Mouse (Mus musculus) CH12.LX (cell line): ENCODE results near the gene Tanc2. TPM values are rescaled to one million over a fixed set of nuclear protein-coding genes. Genes with fewer than 3 reads are reported as not detected.

Experiments used
- DNase-seq: peaks from one replicate; pipeline ENCODE4 v3.0.0-alpha.2; 2013; ENCODE audit errors: extremely low read depth
- H3K27ac ChIP-seq: 2 replicates; pipeline ENCODE4 v1.5.1; 2012; ENCODE audit warnings: low read depth, mild to moderate bottlenecking, control low read depth, moderate library complexity; ENCODE audit not compliant: insufficient read depth
- H3K27me3 ChIP-seq: replicated peaks from 2 replicates; pipeline ENCODE3; 2012; ENCODE audit warnings: inconsistent platforms
- H3K36me3 ChIP-seq, 2 experiments: replicated peaks in 1 of 2; 2 replicates each; pipeline versions ENCODE3 to v1.6.1; 2012; ENCODE audit warnings: inconsistent platforms in 1 of 2, low read length in 1 of 2, mild to moderate bottlenecking in 1 of 2, mixed read lengths in 1 of 2, moderate library complexity in 1 of 2; ENCODE audit not compliant: control insufficient read depth in 1 of 2, insufficient read depth in 1 of 2
- H3K4me1 ChIP-seq, 2 experiments: 2 replicates each; pipeline ENCODE4 v1.6.1; 2012; ENCODE audit warnings: inconsistent platforms in 1 of 2, moderate library complexity in 1 of 2; ENCODE audit not compliant: insufficient read depth in 2 of 2, control insufficient read depth in 1 of 2
- H3K4me2 ChIP-seq: 2 replicates; pipeline ENCODE4 v1.6.1; 2012; ENCODE audit warnings: low read depth, mild to moderate bottlenecking, control low read depth; ENCODE audit not compliant: poor library complexity, insufficient read depth, severe bottlenecking
- H3K4me3 ChIP-seq, 3 experiments: fragments of 150-350 bp in 1 of 3; sonication (generic) in 1 of 3; replicated peaks in 1 of 3; 2 replicates each; pipeline versions ENCODE3 to v1.5.1; 2011 to 2012; ENCODE audit warnings: low read depth in 2 of 3, low read length in 2 of 3, mild to moderate bottlenecking in 2 of 3, moderate library complexity in 2 of 3, control low read depth in 1 of 3, improper control_type of control experiment in 1 of 3, inconsistent platforms in 1 of 3, mixed read lengths in 1 of 3; ENCODE audit not compliant: poor library complexity in 1 of 3
- H3K79me2 ChIP-seq: replicated peaks from 2 replicates; pipeline ENCODE4 v1.6.1; 2012; ENCODE audit warnings: mild to moderate bottlenecking, moderate library complexity; ENCODE audit not compliant: control insufficient read depth, poor library complexity, insufficient read depth, severe bottlenecking; ENCODE audit errors: extremely low read depth
- H3K9ac ChIP-seq: 2 replicates; pipeline ENCODE4 v1.6.1; 2012; ENCODE audit warnings: low read depth, mild to moderate bottlenecking, control low read depth, moderate library complexity; ENCODE audit not compliant: insufficient read depth
- H3K9me3 ChIP-seq: replicated peaks from 2 replicates; pipeline ENCODE3; 2012; ENCODE audit warnings: low read length, inconsistent platforms, mixed read lengths
- BHLHE40 ChIP-seq: IDR thresholded peaks from 2 replicates; pipeline ENCODE4 v1.6.1; 2011; ENCODE audit warnings: mild to moderate bottlenecking, low read depth, low read length, improper control_type of control experiment
- CHD2 ChIP-seq: IDR thresholded peaks from 2 replicates; pipeline ENCODE4 v1.6.1; 2011; ENCODE audit warnings: low read length, improper control_type of control experiment
- E2F4 ChIP-seq: IDR thresholded peaks from 2 replicates; pipeline ENCODE4 v1.6.1; 2011; ENCODE audit warnings: low read depth, low read length, improper control_type of control experiment; ENCODE audit not compliant: insufficient replicate concordance
- ELF1 ChIP-seq: IDR thresholded peaks from 2 replicates; pipeline ENCODE4 v1.6.1; 2014; ENCODE audit warnings: low read depth, mild to moderate bottlenecking, inconsistent platforms, low read length, improper control_type of control experiment
- JUND ChIP-seq: conservative IDR thresholded peaks from 2 replicates; pipeline ENCODE4 v1.6.1; 2011; ENCODE audit warnings: low read depth, low read length, improper control_type of control experiment
- MXI1 ChIP-seq: IDR thresholded peaks from 2 replicates; pipeline ENCODE4 v1.6.1; 2011; ENCODE audit warnings: mild to moderate bottlenecking, low read depth, low read length, improper control_type of control experiment
- NRF1 ChIP-seq: IDR thresholded peaks from 2 replicates; pipeline ENCODE4 v1.6.1; 2014; ENCODE audit warnings: low read depth, mild to moderate bottlenecking, inconsistent platforms, low read length, improper control_type of control experiment, moderate library complexity
- POLR2A ChIP-seq: IDR thresholded peaks from 2 replicates; pipeline ENCODE4 v1.6.1; 2011; ENCODE audit warnings: low read depth, mild to moderate bottlenecking, improper control_type of control experiment, low read length
- RAD21 ChIP-seq: IDR thresholded peaks from 2 replicates; pipeline ENCODE4 v1.6.1; 2011; ENCODE audit warnings: low read depth, mild to moderate bottlenecking, low read length, improper control_type of control experiment, moderate library complexity
- TBP ChIP-seq: conservative IDR thresholded peaks from 2 replicates; pipeline ENCODE4 v1.6.1; 2011; ENCODE audit warnings: low read depth, low read length, improper control_type of control experiment
- TCF12 ChIP-seq: IDR thresholded peaks from 2 replicates; pipeline ENCODE4 v1.6.1; 2014; ENCODE audit warnings: low read depth, mild to moderate bottlenecking, inconsistent platforms, low read length, improper control_type of control experiment
- UBTF ChIP-seq: IDR thresholded peaks from 2 replicates; pipeline ENCODE4 v1.6.1; 2012; ENCODE audit warnings: low read depth, mild to moderate bottlenecking, inconsistent platforms, low read length, improper control_type of control experiment, moderate library complexity
- USF1 ChIP-seq: IDR thresholded peaks from 2 replicates; pipeline ENCODE4 v1.6.1; 2014; ENCODE audit warnings: low read depth, mild to moderate bottlenecking, inconsistent platforms, low read length, improper control_type of control experiment
- USF2 ChIP-seq: conservative IDR thresholded peaks from 2 replicates; pipeline ENCODE4 v1.6.1; 2011; ENCODE audit warnings: low read depth, low read length, improper control_type of control experiment
- ZKSCAN1 ChIP-seq: IDR thresholded peaks from 2 replicates; pipeline ENCODE4 v1.6.1; 2012; ENCODE audit warnings: low read depth, inconsistent platforms, low read length, improper control_type of control experiment, borderline replicate concordance
- ZMIZ1 ChIP-seq: IDR thresholded peaks from 2 replicates; pipeline ENCODE4 v1.6.1; 2012; ENCODE audit warnings: low read depth, mild to moderate bottlenecking, inconsistent platforms, low read length, improper control_type of control experiment
- ZNF384 ChIP-seq: IDR thresholded peaks from 2 replicates; pipeline ENCODE4 v1.6.1; 2012; ENCODE audit warnings: low read depth, low read length, improper control_type of control experiment, inconsistent platforms
- dilution Hi-C: fragments of 300-500 bp; cut with MboI; formaldehyde crosslinking; loops from 2 replicates; pipeline ENCODE4 v1.14.3; 2020; ENCODE audit warnings: low sequenced_read_pairs; ENCODE audit not compliant: extremely low pct_unique_long_range_greater_than_20kb, extremely low pct_ligation_motif_present
- in situ Hi-C: fragments of 300-500 bp; cut with MboI; formaldehyde crosslinking; loops from 3 replicates; pipeline ENCODE4 v1.14.3; 2019; ENCODE audit warnings: low sequenced_read_pairs, low pct_ligation_motif_present, low pct_unique_long_range_greater_than_20kb, mixed read lengths
- polyA plus RNA-seq: library from polyadenylated mRNA; unstranded; fragments of >175 nt; gene quantifications from 2 replicates; pipeline ENCODE4 v1.2.1, GENCODE M21; 2012; ENCODE audit warnings: low read depth; ENCODE audit not compliant: insufficient read length
- total RNA-seq, 2 experiments: library from RNA; depleted of rRNA; stranded (reverse); fragments of 300-350 nt in 1 of 2; fragments of >200 nt in 1 of 2; gene quantifications; 2 replicates each; pipeline ENCODE4 v1.2.3; 2012 to 2014

The Tanc2 gene
- total and polyA plus RNA-seq, 3 experiments, result 2.6 to 10.4 (median 3.2) TPM

DNA sequence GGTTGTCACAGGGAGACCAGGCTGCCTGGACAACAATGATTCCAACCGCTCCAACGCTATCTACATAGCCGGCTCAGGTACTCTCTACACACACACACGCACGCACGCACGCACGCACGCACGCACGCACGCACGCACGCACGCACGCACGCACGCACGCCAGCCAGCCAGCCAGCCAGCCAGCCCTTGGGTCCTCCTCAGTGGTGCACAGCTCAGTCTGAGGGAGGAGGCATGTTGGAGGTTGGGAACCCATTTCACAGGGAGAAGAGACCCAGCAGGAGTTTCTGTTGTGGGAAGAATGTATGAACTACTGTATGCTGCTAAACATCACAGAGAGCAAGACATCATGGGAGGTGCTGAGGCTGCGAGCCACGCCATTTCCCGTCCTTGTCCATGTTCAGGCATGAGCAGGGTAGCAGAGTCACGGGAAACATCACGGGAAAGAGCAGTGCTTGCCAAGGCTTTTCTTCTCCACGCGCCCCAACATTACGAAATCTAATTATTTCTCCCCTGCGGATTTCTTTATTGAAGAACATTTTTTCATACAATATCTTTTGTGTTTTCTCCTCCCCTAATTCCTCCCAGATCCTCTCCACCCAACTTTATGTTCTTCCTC is 366.1 kb downstream of the Tanc2 start:
- TF ChIP-seq TBP (no peak), NRF1 (no peak), TCF12 (no peak), ZNF384 (no peak), USF1 (no peak), ZKSCAN1 (no peak), BHLHE40 (no peak)
- H3K36me3 ChIP-seq, result no peaks in the 10 kb centered on the region
- no peak overlapping the region for H3K27ac ChIP-seq
- H3K9me3 ChIP-seq, result no peaks in the 10 kb centered on the region
- H3K9ac ChIP-seq, result no peak overlapping the region
- H3K27me3 ChIP-seq, result peaks cover 53% of the 10 kb centered on the region
- peaks cover 8 to 15% of the 10 kb centered on the region in 2 experiments; a peak in 3 of 4 replicates for H3K4me1 ChIP-seq
- H3K79me2 ChIP-seq, result no peaks in the 10 kb centered on the region
- in situ Hi-C loops, result no loop called here
- dilution Hi-C loops, result no loop called here
- H3K4me2 ChIP-seq, result no peak overlapping the region
- DNase-seq, result no peak
- H3K4me3 ChIP-seq, result no peak overlapping the region

DNA sequence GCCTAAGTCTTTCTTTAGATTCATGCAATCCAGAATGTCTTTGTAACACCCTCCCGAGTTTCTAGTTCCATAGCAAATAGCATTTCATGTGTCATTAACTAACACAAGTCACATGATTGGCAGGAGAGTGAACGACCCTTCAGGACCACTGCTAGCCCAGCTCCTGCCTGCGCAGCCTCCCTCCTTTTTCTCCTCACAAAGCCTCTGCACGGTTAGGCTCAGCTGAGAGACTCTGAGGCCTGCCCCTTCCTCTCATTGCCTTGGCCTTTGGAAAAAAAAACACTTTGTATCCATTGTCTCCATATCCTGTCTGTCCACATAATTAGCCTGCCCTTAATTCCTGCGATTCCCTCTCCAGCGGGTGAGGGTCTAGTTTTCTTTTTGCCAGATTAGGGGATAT is 367.7 kb downstream of the Tanc2 start:
- DNase-seq, result no peak
- dilution Hi-C loops (no loop called here), in situ Hi-C loops (no loop called here)
- H3K4me1 ChIP-seq, result peaks cover 8 to 15% of the 10 kb centered on the region in 2 experiments; a peak in 3 of 4 replicates
- H3K27ac ChIP-seq, result no peak overlapping the region
- H3K9ac ChIP-seq, result no peak overlapping the region
- no peaks in the 10 kb centered on the region for H3K9me3 ChIP-seq
- no peak overlapping the region for H3K4me3 ChIP-seq
- no peak overlapping the region for H3K4me2 ChIP-seq
- no peaks in the 10 kb centered on the region for H3K79me2 ChIP-seq
- no peaks in the 10 kb centered on the region for H3K36me3 ChIP-seq
- TF ChIP-seq UBTF (no peak), ZNF384 (no peak), JUND (no peak), MXI1 (no peak), BHLHE40 (no peak), ELF1 (no peak), ZMIZ1 (no peak), CHD2 (no peak), USF2 (no peak), POLR2A (no peak), RAD21 (no peak), E2F4 (no peak)
- H3K27me3 ChIP-seq, result peaks cover 42% of the 10 kb centered on the region
